Mouse (Mus musculus) liver, adult 2 months (tissue): ENCODE results near the gene Frat2.

Experiments
- CTCF ChIP-seq: fragments of 200-500 bp; IDR thresholded peaks from 2 replicates; pipeline ENCODE4 v1.5.1; 2011; ENCODE audit warnings: low read depth, low read length, control low read depth
- POLR2A ChIP-seq: fragments of 200-500 bp; IDR thresholded peaks from 2 replicates; pipeline ENCODE4 v1.6.1; 2011; ENCODE audit warnings: low read length, control low read depth; ENCODE audit not compliant: insufficient read depth; ENCODE audit errors: extremely low read depth

DNA sequence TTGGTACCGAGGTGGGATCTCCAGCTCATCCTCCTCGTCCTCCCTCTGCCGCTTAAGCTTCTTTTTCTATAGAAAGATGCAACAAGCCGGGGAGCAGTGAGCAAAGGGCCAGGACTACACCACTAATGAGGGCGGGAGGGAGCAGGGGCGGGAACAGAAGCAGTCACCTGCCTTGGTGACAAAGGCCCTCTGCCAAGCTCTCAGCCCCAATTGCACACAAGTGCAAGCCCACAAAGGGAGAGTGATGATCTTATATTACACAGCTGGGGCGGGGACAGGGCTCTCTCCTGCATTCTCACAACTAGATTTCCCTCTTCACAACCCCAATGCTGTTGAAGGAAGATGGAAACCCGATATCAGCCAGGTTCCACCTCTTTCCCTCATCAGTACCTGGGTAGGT lies 18.8 kb upstream of the Frat2 start:
- no peak for TF ChIP-seq POLR2A
- TF ChIP-seq CTCF, result no peak
